Mouse (Mus musculus) olfactory bulb, adult 2 months (tissue): Measurements from ENCODE around the gene Car14.

ENCODE experiments used
- CTCF ChIP-seq: fragments of 200-500 bp; IDR thresholded peaks from 2 replicates; pipeline ENCODE4 v1.5.1; 2012; ENCODE audit warnings: low read depth, mild to moderate bottlenecking, low read length, moderate library complexity; ENCODE audit not compliant: insufficient read depth
- POLR2A ChIP-seq: fragments of 200-500 bp; IDR thresholded peaks from 2 replicates; pipeline ENCODE4 v1.6.1; 2012; ENCODE audit warnings: mild to moderate bottlenecking, low read depth, low read length, moderate library complexity; ENCODE audit not compliant: insufficient read depth

DNA sequence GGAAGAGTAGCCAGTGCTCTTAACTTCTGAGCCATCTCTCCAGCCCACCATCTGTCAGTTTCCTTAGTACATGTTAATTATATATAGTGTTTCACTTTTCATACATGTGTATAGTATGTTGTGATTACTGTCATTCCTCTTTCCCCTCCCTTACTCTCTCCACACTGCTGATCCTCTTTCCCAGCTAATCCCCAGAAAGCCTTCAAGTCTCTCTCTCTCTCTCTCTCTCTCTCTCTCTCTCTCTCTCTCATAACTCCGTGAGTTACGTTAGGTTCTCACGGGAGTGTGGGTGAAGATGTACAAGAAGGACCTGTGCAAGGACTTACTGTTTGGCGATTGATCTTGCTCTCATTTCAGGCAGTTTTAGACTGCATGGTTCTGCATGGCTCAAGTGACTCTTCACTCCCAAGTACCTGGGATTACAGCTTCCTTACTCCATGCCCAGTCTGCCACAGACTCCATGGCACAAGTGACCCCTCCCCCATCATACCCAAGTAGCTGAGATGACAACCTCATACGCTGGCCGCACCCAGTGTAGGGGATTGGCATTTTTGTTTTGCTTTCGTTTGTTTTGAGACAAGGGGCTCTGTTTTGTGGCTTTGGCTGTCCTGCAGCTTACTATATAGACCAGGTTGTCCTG is 28.7 kb upstream of the Car14 start:
- TF ChIP-seq CTCF: no peak
- no peak for TF ChIP-seq POLR2A
